Mouse (Mus musculus): Measurements from ENCODE around the gene Nfib.

- no peak for TF ChIP-seq CTCF (IDR thresholded peaks at IDR 0.05; ENCODE audit: control insufficient read depth, insufficient read depth, low read length)
- TF ChIP-seq POLR2A (IDR thresholded peaks at IDR 0.05; ENCODE audit: borderline replicate concordance, control insufficient read depth, low read depth, low read length), result no peak
These were observed 201.0 kb downstream of the Nfib start for GRCm38 (mm10) chr4:82504284-82505120.

Measured in bone marrow, adult 2 months (tissue).